Mouse (Mus musculus): Measurements from ENCODE around the gene Rap1gap. TPM values are rescaled to one million over a fixed set of nuclear protein-coding genes. Genes with fewer than 3 reads are reported as not detected.
A peak's percentile ranks its signal among the peaks of the same experiment; 100 is the strongest.

Gene Rap1gap
- polyA plus RNA-seq, 1 experiment from 2014 or later = 7.7 TPM

DNA sequence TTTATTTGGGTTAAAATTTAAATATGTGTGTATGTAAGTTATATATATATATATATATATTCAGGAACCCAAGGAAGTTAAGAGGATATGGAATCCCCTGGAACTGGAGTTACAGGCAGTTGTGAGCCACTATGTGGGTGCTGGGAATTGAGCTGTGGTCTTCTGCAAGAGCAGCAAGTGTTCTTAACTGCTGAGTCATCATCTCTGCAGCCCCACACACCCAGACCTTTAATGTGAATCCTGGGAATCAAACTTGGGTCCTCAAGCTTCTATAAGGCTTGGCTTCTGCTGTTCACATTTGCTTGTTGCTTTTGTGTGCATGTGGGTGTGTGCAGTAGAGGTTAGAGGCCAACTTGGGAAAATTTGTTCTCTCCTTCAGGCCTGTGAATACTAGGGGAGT lies 18.3 kb upstream of the Rap1gap start:
- Histone ChIP-seq H3K4me2 (no peak overlapping the region), H3K27me3 (no peaks in the 10 kb centered on the region), H3K27ac (no peak overlapping the region), H3K9me3 (no peaks in the 10 kb centered on the region), H3K4me1 (no peaks in the 10 kb centered on the region), H3K9ac (no peak overlapping the region), H3K4me3 (no peak overlapping the region), H3K36me3 (peaks cover 81% of the 10 kb centered on the region)
- no peak for ATAC-seq (ENCODE audit: insufficient number of reproducible peaks, low FRiP score, low TSS enrichment, low read depth)

- H3K4me1 ChIP-seq = no peaks in the 10 kb centered on the region
- no peak overlapping the region for H3K4me3 ChIP-seq
- H3K9ac ChIP-seq = no peak overlapping the region
- H3K4me2 ChIP-seq = no peak overlapping the region
- H3K27me3 ChIP-seq = no peaks in the 10 kb centered on the region
- no peak for ATAC-seq (ENCODE audit: insufficient number of reproducible peaks, low FRiP score, low TSS enrichment, low read depth)
- H3K36me3 ChIP-seq = peaks cover 91% of the 10 kb centered on the region
- H3K9me3 ChIP-seq = no peaks in the 10 kb centered on the region
- H3K27ac ChIP-seq = no peak overlapping the region
- WGBS = 73% methylated on average over 6 of the region's 6 CpGs
Observed at GRCm38 (mm10) chr4:137647648-137648047, 16.9 kb upstream of the Rap1gap start.

DNA sequence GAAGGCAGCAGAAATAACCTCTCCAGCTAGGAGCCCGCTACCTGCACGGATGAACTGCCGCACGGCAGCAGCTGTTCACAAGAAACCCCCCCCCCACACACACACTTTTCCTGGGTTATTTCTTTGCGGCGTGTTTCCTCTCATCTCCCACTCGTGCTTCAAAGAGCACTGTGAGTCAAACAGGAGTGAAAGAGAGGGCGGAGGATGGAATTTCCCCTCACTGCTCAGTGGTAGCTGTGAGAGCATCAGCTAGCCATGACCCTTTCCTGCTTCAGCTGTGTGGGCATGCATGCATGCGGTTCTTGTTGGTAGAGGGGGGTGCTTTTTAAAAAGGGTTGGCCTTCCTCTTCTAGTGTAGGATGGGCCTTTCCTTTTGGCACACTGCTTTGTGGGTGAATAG lies 16.3 kb upstream of the Rap1gap start:
- H3K9me3 ChIP-seq = no peaks in the 10 kb centered on the region
- no peak overlapping the region for H3K27ac ChIP-seq
- ATAC-seq (ENCODE audit: insufficient number of reproducible peaks, low FRiP score, low TSS enrichment, low read depth) = no peak
- no peaks in the 10 kb centered on the region for H3K4me1 ChIP-seq
- no peaks in the 10 kb centered on the region for H3K27me3 ChIP-seq
- H3K4me2 ChIP-seq = no peak overlapping the region
- 81% methylated on average over 9 of the region's 9 CpGs for WGBS
- peaks cover 92% of the 10 kb centered on the region for H3K36me3 ChIP-seq
- no peak overlapping the region for H3K4me3 ChIP-seq
- no peak overlapping the region for H3K9ac ChIP-seq

DNA sequence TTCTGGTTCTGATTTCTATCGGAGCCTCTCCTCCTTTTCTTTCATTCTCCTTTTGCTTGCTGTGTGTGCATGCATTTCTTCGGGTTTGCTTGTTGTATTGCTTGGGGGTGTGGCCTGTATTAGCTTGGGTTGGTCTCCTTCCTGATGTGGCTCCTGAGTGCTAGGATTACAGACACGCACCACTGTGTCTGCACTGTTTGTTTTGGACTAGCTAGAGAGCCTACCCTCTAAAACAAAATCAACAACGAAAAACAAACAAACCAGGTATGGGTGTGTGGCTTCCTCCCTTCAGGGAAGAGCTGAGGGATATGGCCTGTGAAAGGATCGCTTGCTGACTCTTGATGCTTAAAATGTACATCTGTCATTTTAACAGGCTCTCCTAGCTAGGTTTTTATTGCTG lies 13.6 kb upstream of the Rap1gap start:
- Histone ChIP-seq H3K9ac (no peak overlapping the region), H3K4me1 (no peaks in the 10 kb centered on the region), H3K4me2 (no peak overlapping the region), H3K27ac (no peak overlapping the region), H3K27me3 (no peaks in the 10 kb centered on the region), H3K36me3 (peaks cover 94% of the 10 kb centered on the region), H3K4me3 (no peak overlapping the region), H3K9me3 (no peaks in the 10 kb centered on the region)
- no peak for ATAC-seq (ENCODE audit: insufficient number of reproducible peaks, low FRiP score, low TSS enrichment, low read depth)
- 84% methylated on average over 5 of the region's 5 CpGs for WGBS

DNA sequence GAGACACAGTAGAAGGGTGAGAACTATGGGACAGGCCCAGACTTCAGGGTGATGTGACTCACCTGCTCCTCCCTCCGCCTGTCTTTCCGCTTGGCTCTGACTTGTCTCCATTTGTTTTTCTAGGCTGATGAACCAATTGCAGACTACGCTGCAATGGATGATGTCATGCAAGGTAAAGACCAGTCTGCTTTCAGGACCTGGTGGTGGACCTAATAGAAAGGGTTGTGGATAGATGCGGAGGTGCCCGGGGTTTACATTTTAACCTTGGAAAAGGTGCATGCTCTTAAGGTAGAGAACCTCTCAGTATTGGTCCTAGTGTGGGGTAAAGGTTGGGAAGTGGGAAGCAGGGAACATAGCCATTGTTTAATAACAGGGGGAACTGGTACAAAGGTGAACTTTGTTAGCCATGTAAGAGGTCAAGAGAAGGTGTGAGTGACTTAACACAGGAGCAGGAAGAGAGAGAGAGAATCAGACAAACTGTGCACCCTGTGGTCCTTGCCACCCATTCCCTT lies 11.6 kb upstream of the Rap1gap start:
- no peaks in the 10 kb centered on the region for H3K4me1 ChIP-seq
- H3K9ac ChIP-seq = no peak overlapping the region
- H3K4me3 ChIP-seq = no peak overlapping the region
- H3K4me2 ChIP-seq = no peak overlapping the region
- no peaks in the 10 kb centered on the region for H3K27me3 ChIP-seq
- WGBS = 89% methylated on average over 5 of the region's 5 CpGs
- H3K36me3 ChIP-seq = peaks cover 96% of the 10 kb centered on the region
- no peaks in the 10 kb centered on the region for H3K9me3 ChIP-seq
- H3K27ac ChIP-seq = no peak overlapping the region
- 0 out of 2 replicates have a peak, but pooled peaks have one; percentile 10 for ATAC-seq (ENCODE audit: insufficient number of reproducible peaks, low FRiP score, low TSS enrichment, low read depth)

DNA sequence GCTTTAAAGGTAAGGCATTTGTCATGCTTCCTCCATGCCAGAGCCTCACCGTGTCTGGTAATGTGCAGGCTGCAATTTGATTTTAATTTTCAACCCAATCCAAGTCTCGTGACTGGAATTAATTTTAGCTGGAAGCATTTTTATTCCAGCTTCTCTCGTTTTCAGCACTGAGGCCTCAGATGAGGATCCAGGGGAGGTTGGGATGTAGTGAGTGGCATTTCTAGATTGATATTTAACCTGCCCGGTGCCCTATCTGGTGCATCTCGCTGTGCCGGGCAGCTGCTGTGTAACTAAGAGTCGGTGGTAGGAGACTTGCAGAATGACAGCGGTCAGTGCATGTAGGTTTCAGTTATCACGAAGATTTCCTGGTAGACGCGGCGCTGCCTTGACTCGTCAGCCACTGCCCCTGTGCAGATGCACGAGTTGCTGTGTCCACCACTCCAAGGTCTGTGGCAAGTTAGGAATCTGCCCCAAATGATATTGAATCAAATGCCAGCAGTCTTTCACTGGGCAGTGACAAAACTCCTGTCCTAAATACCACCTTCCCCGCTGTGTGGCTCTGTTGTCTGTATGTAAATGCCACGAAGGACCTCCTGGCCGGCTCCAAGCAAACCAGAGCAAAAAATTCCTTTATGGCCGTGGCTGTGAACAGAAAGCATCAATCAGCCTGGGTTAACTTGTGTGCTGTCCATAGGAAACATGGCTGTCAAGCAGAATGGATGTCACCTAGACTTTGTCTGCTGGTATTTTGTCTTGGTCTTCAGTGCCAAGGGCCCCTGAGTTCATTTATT lies 9.1 kb upstream of the Rap1gap start:
- WGBS = 88% methylated on average over 18 of the region's 18 CpGs
- Histone ChIP-seq H3K27me3 (no peaks in the 10 kb centered on the region), H3K9ac (no peak overlapping the region), H3K4me1 (no peaks in the 10 kb centered on the region), H3K27ac (no peak overlapping the region), H3K9me3 (no peaks in the 10 kb centered on the region), H3K4me3 (no peak overlapping the region), H3K36me3 (peaks cover 76% of the 10 kb centered on the region), H3K4me2 (no peak overlapping the region)
- ATAC-seq (ENCODE audit: insufficient number of reproducible peaks, low FRiP score, low TSS enrichment, low read depth) = no peak

- no peak overlapping the region for H3K4me2 ChIP-seq
- no peak overlapping the region for H3K9ac ChIP-seq
- ATAC-seq (ENCODE audit: insufficient number of reproducible peaks, low FRiP score, low TSS enrichment, low read depth) = no peak
- H3K27ac ChIP-seq = no peak overlapping the region
- peaks cover 53% of the 10 kb centered on the region for H3K36me3 ChIP-seq
- H3K9me3 ChIP-seq = no peaks in the 10 kb centered on the region
- H3K4me1 ChIP-seq = no peaks in the 10 kb centered on the region
- no peaks in the 10 kb centered on the region for H3K27me3 ChIP-seq
- 87% methylated on average over 8 of the region's 8 CpGs for WGBS
- H3K4me3 ChIP-seq = no peak overlapping the region
Observed at GRCm38 (mm10) chr4:137657674-137658073, 6.9 kb upstream of the Rap1gap start.

- no peak for ATAC-seq (ENCODE audit: insufficient number of reproducible peaks, low FRiP score, low TSS enrichment, low read depth)
- Histone ChIP-seq H3K4me2 (no peak overlapping the region), H3K27me3 (peaks cover 15% of the 10 kb centered on the region), H3K36me3 (peaks cover 36% of the 10 kb centered on the region), H3K4me1 (peaks cover 12% of the 10 kb centered on the region), H3K9ac (no peak overlapping the region), H3K27ac (no peak overlapping the region), H3K4me3 (no peak overlapping the region), H3K9me3 (no peaks in the 10 kb centered on the region)
- 86% methylated on average over 4 of the region's 4 CpGs for WGBS
Observed at GRCm38 (mm10) chr4:137659541-137659940, 5.0 kb upstream of the Rap1gap start.

DNA sequence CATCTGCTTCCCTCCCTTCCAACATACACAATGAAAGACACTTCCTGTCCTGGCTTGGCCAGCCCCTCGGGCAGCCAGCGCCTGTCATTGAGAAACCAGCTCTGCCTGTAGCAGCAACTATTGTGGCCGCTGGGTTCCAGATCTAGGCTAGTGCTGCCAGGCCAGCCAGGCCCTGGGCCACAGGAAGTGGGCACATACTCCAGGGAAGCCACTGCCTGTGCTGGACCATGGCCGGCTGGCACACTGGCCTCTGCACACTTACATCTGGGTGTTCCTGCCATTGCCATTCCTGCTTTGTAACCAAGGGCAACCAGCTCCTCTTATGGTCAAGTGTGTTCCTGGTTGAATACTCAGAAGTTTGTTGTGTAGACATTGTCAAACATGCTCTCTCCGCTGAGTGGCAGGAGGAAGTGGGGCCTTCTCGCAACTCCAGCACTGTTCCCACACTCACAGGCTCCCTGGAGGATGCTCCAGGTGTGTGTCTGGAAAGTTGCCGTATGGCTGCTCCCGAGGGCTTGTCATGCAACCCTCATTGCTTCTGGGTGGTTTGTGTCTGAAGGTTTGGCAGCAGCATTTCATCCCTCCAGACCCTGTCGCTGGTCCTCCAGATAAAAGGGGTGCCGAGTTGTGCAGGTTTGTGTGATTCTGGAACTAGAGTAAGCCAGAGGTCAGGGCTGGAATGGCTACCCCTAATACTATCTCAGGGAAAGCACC lies 4.0 kb upstream of the Rap1gap start:
- WGBS = 61% methylated on average over 10 of the region's 10 CpGs

GRCm38 (mm10) chr4:137661078-137661450 lies 3.5 kb upstream of the Rap1gap start:
- no peak for ATAC-seq (ENCODE audit: insufficient number of reproducible peaks, low FRiP score, low TSS enrichment, low read depth)
- Histone ChIP-seq H3K4me1 (peaks cover 18% of the 10 kb centered on the region), H3K27ac (no peak overlapping the region), H3K4me3 (no peak overlapping the region), H3K27me3 (peaks cover 30% of the 10 kb centered on the region), H3K9me3 (no peaks in the 10 kb centered on the region), H3K36me3 (peaks cover 22% of the 10 kb centered on the region), H3K4me2 (no peak overlapping the region), H3K9ac (no peak overlapping the region)
- 54% methylated on average over 2 of the region's 2 CpGs for WGBS

More for the DNA sequence above, 4.0 kb upstream of the Rap1gap start:
- 0 out of 2 replicates have a peak overlapping the region, but pooled peaks have one; percentile 3 for H3K27ac ChIP-seq
- peaks cover 18% of the 10 kb centered on the region for H3K4me1 ChIP-seq
- no peak overlapping the region for H3K9ac ChIP-seq
- H3K4me3 ChIP-seq = no peak overlapping the region
- no peak overlapping the region for H3K4me2 ChIP-seq
- H3K27me3 ChIP-seq = peaks cover 25% of the 10 kb centered on the region
- peaks cover 27% of the 10 kb centered on the region for H3K36me3 ChIP-seq
- ATAC-seq (ENCODE audit: insufficient number of reproducible peaks, low FRiP score, low TSS enrichment, low read depth) = no peak
- no peaks in the 10 kb centered on the region for H3K9me3 ChIP-seq

DNA sequence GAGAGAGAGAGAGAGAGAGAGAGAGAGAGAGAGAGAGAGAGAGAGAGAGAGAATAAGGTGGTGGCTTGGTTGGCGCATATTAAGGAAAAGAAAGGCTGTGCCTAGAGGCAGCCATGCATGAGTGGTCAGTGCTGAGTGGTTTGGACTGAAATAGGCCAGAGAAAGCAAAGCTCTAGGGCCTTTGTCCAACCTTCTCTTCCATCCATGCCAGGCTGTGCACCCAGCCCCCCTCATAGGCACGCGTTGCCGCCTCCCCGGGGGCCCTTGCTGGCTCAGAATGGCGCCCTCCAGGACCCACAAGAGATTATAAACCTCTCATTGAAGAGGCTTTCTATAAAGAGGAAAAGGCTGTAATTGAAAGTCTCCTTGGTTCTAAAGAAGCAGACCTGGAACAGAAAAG lies 3.0 kb upstream of the Rap1gap start:
- H3K4me3 ChIP-seq = no peak overlapping the region
- H3K9ac ChIP-seq = no peak overlapping the region
- H3K27me3 ChIP-seq = peaks cover 35% of the 10 kb centered on the region
- no peak for ATAC-seq (ENCODE audit: insufficient number of reproducible peaks, low FRiP score, low TSS enrichment, low read depth)
- peak overlapping the region; percentile 54; the same call in 1 of the 2 replicates for H3K27ac ChIP-seq
- H3K36me3 ChIP-seq = peaks cover 17% of the 10 kb centered on the region
- 75% methylated on average over 6 of the region's 6 CpGs for WGBS
- no peaks in the 10 kb centered on the region for H3K9me3 ChIP-seq
- no peak overlapping the region for H3K4me2 ChIP-seq
- peaks cover 18% of the 10 kb centered on the region for H3K4me1 ChIP-seq

- WGBS = 66% methylated on average over 4 of the region's 4 CpGs
- no peak overlapping the region for H3K27ac ChIP-seq
- no peak overlapping the region for H3K4me3 ChIP-seq
- H3K36me3 ChIP-seq = no peaks in the 10 kb centered on the region
- peaks cover 41% of the 10 kb centered on the region for H3K27me3 ChIP-seq
- H3K9ac ChIP-seq = no peak overlapping the region
- ATAC-seq (ENCODE audit: insufficient number of reproducible peaks, low FRiP score, low TSS enrichment, low read depth) = no peak
- no peaks in the 10 kb centered on the region for H3K9me3 ChIP-seq
- H3K4me1 ChIP-seq = peaks cover 29% of the 10 kb centered on the region
- no peak overlapping the region for H3K4me2 ChIP-seq
Observed at GRCm38 (mm10) chr4:137663491-137663890, 1.0 kb upstream of the Rap1gap start.

Data from limb, embryonic 15.5 days (tissue).